Mouse (Mus musculus): ENCODE measurements at regions not wholly inside any gene's neighbourhood (a gene's known extent, or its start where the extent isn't known, plus 50 kb on each side); places are given as distances from the start of the nearest gene placed in this dataset.

GRCm38 (mm10) chr2:78459444-78459843 is 408.5 kb upstream of the Ube2e3 start:
- H3K4me1 ChIP-seq (ENCODE audit: control insufficient read depth in 1 of 2, insufficient read depth in 2 of 2, low read length in 2 of 2) = no peaks in the 10 kb centered on the region
- no peaks in the 10 kb centered on the region for H3K9me3 ChIP-seq (replicated peaks; ENCODE audit: insufficient read depth, low read length)
- H3K36me3 ChIP-seq (ENCODE audit: control insufficient read depth in 1 of 2, insufficient read depth in 2 of 2, low read length in 2 of 2) = no peaks in the 10 kb centered on the region
- H3K27me3 ChIP-seq (ENCODE audit: control insufficient read depth in 1 of 2, insufficient read depth in 2 of 2, low read length in 2 of 2) = no peaks in the 10 kb centered on the region; a peak in 2 of 4 replicates
- DNase-seq (ENCODE audit: low read depth, low spot score) = no peak
- H3K27ac ChIP-seq (ENCODE audit: control insufficient read depth, low read depth, low read length) = no peak overlapping the region
- H3K79me2 ChIP-seq (ENCODE audit: control insufficient read depth, insufficient read depth, low read length, poor library complexity) = no peaks in the 10 kb centered on the region
- H3K9ac ChIP-seq (ENCODE audit: control insufficient read depth, low read depth, low read length, poor library complexity, severe bottlenecking) = no peak overlapping the region
- no peak overlapping the region for H3K4me3 ChIP-seq (ENCODE audit: control insufficient read depth in 1 of 2, insufficient read depth in 1 of 2, low read depth in 2 of 2, low read length in 2 of 2)
- TF ChIP-seq ZC3H11A (IDR thresholded peaks at IDR 0.05; ENCODE audit: low read depth, low read length) (no peak), CTCF (IDR thresholded peaks at IDR 0.05 in 2 of 3, conservative IDR thresholded peaks at IDR 0.05 in 1 of 3; ENCODE audit: control insufficient read depth in 1 of 3, insufficient read depth in 1 of 3, low read depth in 2 of 3, low read length in 3 of 3, poor library complexity in 1 of 3, severe bottlenecking in 1 of 3) (no peak), SMC3 (IDR thresholded peaks at IDR 0.05; ENCODE audit: low read depth, low read length) (no peak), UBTF (IDR thresholded peaks at IDR 0.05; ENCODE audit: borderline replicate concordance, insufficient read depth, low read depth, low read length) (no peak), ZKSCAN1 (IDR thresholded peaks at IDR 0.05; ENCODE audit: low read depth, low read length) (no peak), ZNF384 (IDR thresholded peaks at IDR 0.05; ENCODE audit: low read depth, low read length) (no peak), MAZ (IDR thresholded peaks at IDR 0.05; ENCODE audit: low read depth, low read length) (no peak), MAFK (IDR thresholded peaks at IDR 0.05; ENCODE audit: borderline replicate concordance, low read depth, low read length) (no peak), TBP (IDR thresholded peaks at IDR 0.05; ENCODE audit: low read depth, low read length) (no peak), MEF2A (IDR thresholded peaks at IDR 0.05; ENCODE audit: extremely low read depth, insufficient replicate concordance, low read depth, low read length, poor library complexity, severe bottlenecking) (no peak)

GRCm38 (mm10) chr2:78453411-78453810 is 414.5 kb upstream of the Ube2e3 start:
- DNase-seq (ENCODE audit: low read depth, low spot score) = no peak
- H3K36me3 ChIP-seq (ENCODE audit: control insufficient read depth in 1 of 2, insufficient read depth in 2 of 2, low read length in 2 of 2) = no peaks in the 10 kb centered on the region
- H3K27ac ChIP-seq (ENCODE audit: control insufficient read depth, low read depth, low read length) = no peak overlapping the region
- no peaks in the 10 kb centered on the region for H3K79me2 ChIP-seq (ENCODE audit: control insufficient read depth, insufficient read depth, low read length, poor library complexity)
- no peak overlapping the region for H3K4me3 ChIP-seq (ENCODE audit: control insufficient read depth in 1 of 2, insufficient read depth in 1 of 2, low read depth in 2 of 2, low read length in 2 of 2)
- no peaks in the 10 kb centered on the region for H3K9me3 ChIP-seq (replicated peaks; ENCODE audit: insufficient read depth, low read length)
- TF ChIP-seq SIN3A (IDR thresholded peaks at IDR 0.05; ENCODE audit: low read length) = no peak
- no peak for TF ChIP-seq POLR2AphosphoS2 (IDR thresholded peaks at IDR 0.05; ENCODE audit: low read length)
- TF ChIP-seq E2F4 (IDR thresholded peaks at IDR 0.05; ENCODE audit: borderline replicate concordance, low read depth, low read length) = no peak
- no peak for TF ChIP-seq TCF12 (IDR thresholded peaks at IDR 0.05; ENCODE audit: low read depth, low read length)
- no peak for TF ChIP-seq GABPA (IDR thresholded peaks at IDR 0.05; ENCODE audit: low read depth, low read length)
- H3K27me3 ChIP-seq (ENCODE audit: control insufficient read depth in 1 of 2, insufficient read depth in 2 of 2, low read length in 2 of 2) = no peaks in the 10 kb centered on the region; a peak in 1 of 4 replicates
- H3K4me1 ChIP-seq (ENCODE audit: control insufficient read depth in 1 of 2, insufficient read depth in 2 of 2, low read length in 2 of 2) = no peaks in the 10 kb centered on the region
- no peak overlapping the region for H3K9ac ChIP-seq (ENCODE audit: control insufficient read depth, low read depth, low read length, poor library complexity, severe bottlenecking)

GRCm38 (mm10) chr2:78436816-78437215 is 431.1 kb upstream of the Ube2e3 start:
- no peaks in the 10 kb centered on the region for H3K36me3 ChIP-seq (ENCODE audit: control insufficient read depth in 1 of 2, insufficient read depth in 2 of 2, low read length in 2 of 2)
- no peak for DNase-seq (ENCODE audit: low read depth, low spot score)
- H3K27ac ChIP-seq (ENCODE audit: control insufficient read depth, low read depth, low read length) = no peak overlapping the region
- H3K4me3 ChIP-seq (ENCODE audit: control insufficient read depth in 1 of 2, insufficient read depth in 1 of 2, low read depth in 2 of 2, low read length in 2 of 2) = no peak overlapping the region
- H3K9ac ChIP-seq (ENCODE audit: control insufficient read depth, low read depth, low read length, poor library complexity, severe bottlenecking) = no peak overlapping the region
- H3K27me3 ChIP-seq (ENCODE audit: control insufficient read depth in 1 of 2, insufficient read depth in 2 of 2, low read length in 2 of 2) = no peaks in the 10 kb centered on the region
- H3K4me1 ChIP-seq (ENCODE audit: control insufficient read depth in 1 of 2, insufficient read depth in 2 of 2, low read length in 2 of 2) = no peaks in the 10 kb centered on the region
- no peaks in the 10 kb centered on the region for H3K9me3 ChIP-seq (replicated peaks; ENCODE audit: insufficient read depth, low read length)
- no peaks in the 10 kb centered on the region for H3K79me2 ChIP-seq (ENCODE audit: control insufficient read depth, insufficient read depth, low read length, poor library complexity)
- TF ChIP-seq MXI1 (IDR thresholded peaks at IDR 0.05; ENCODE audit: low read depth, low read length) (no peak), BHLHE40 (IDR thresholded peaks at IDR 0.05; ENCODE audit: borderline replicate concordance, low read depth, low read length) (no peak), MAFK (IDR thresholded peaks at IDR 0.05; ENCODE audit: borderline replicate concordance, low read depth, low read length) (no peak), ZKSCAN1 (IDR thresholded peaks at IDR 0.05; ENCODE audit: low read depth, low read length) (no peak), USF1 (IDR thresholded peaks at IDR 0.05; ENCODE audit: low read depth, low read length) (no peak), HCFC1 (IDR thresholded peaks at IDR 0.05; ENCODE audit: low read depth, low read length) (no peak), RCOR1 (IDR thresholded peaks at IDR 0.05; ENCODE audit: low read depth, low read length) (no peak), NELFE (IDR thresholded peaks at IDR 0.05; ENCODE audit: low read depth, low read length) (no peak), SMC3 (IDR thresholded peaks at IDR 0.05; ENCODE audit: low read depth, low read length) (no peak), POLR2AphosphoS2 (IDR thresholded peaks at IDR 0.05; ENCODE audit: low read length) (no peak), NRF1 (IDR thresholded peaks at IDR 0.05; ENCODE audit: insufficient read depth, low read depth, low read length, poor library complexity, severe bottlenecking) (no peak), ZNF384 (IDR thresholded peaks at IDR 0.05; ENCODE audit: low read depth, low read length) (no peak), SIN3A (IDR thresholded peaks at IDR 0.05; ENCODE audit: low read length) (no peak), CHD2 (IDR thresholded peaks at IDR 0.05; ENCODE audit: low read length) (no peak)
